Mouse (Mus musculus): ENCODE measurements around the gene Atg4a-ps. TPM values are rescaled to one million over a fixed set of nuclear protein-coding genes. Genes with fewer than 3 reads are reported as not detected.

Atg4a-ps gene
- polyA plus RNA-seq, 1 experiment from 2014 or later, result 0.20 TPM

- DNase-seq (ENCODE audit: low spot score), result no peak
- Histone ChIP-seq H3K4me3 (no peak overlapping the region), H3K4me1 (peaks cover 7% of the 10 kb centered on the region; the same call in 1 of the 2 replicates), H3K27me3 (replicated peaks; ENCODE audit: low read depth, poor library complexity, severe bottlenecking) (no peaks in the 10 kb centered on the region), H3K9me3 (no peaks in the 10 kb centered on the region), H3K36me3 (replicated peaks) (no peaks in the 10 kb centered on the region), H3K27ac (replicated peaks) (no peak overlapping the region)
- WGBS, result 75% methylated on average over 5 of the region's 5 CpGs
Measured at GRCm38 (mm10) chr3:103624591-103625051, 21.2 kb downstream of the Atg4a-ps start.

GRCm38 (mm10) chr3:103623893-103624470, 21.9 kb downstream of the Atg4a-ps start:
- Histone ChIP-seq H3K27ac (replicated peaks) (no peak overlapping the region), H3K27me3 (replicated peaks; ENCODE audit: low read depth, poor library complexity, severe bottlenecking) (no peaks in the 10 kb centered on the region), H3K4me3 (no peak overlapping the region), H3K9me3 (no peaks in the 10 kb centered on the region), H3K36me3 (replicated peaks) (no peaks in the 10 kb centered on the region), H3K4me1 (peaks cover 7% of the 10 kb centered on the region; the same call in 1 of the 2 replicates)
- no peak for DNase-seq (ENCODE audit: low spot score)
- 91% methylated on average over 10 of the region's 10 CpGs for WGBS

GRCm38 (mm10) chr3:103620101-103620500, 25.8 kb downstream of the Atg4a-ps start:
- no peak overlapping the region for H3K4me3 ChIP-seq
- H3K36me3 ChIP-seq (replicated peaks), result no peaks in the 10 kb centered on the region
- no peak overlapping the region for H3K27ac ChIP-seq (replicated peaks)
- no peaks in the 10 kb centered on the region; the same call in 1 of the 2 replicates for H3K27me3 ChIP-seq (replicated peaks; ENCODE audit: low read depth, poor library complexity, severe bottlenecking)
- H3K9me3 ChIP-seq, result no peaks in the 10 kb centered on the region
- 67% methylated on average over 11 of the region's 11 CpGs for WGBS
- no peak for DNase-seq (ENCODE audit: low spot score)
- peaks cover 15% of the 10 kb centered on the region for H3K4me1 ChIP-seq

GRCm38 (mm10) chr3:103616981-103617380, 28.9 kb downstream of the Atg4a-ps start:
- H3K36me3 ChIP-seq (replicated peaks), result no peaks in the 10 kb centered on the region
- no peaks in the 10 kb centered on the region for H3K9me3 ChIP-seq

GRCm38 (mm10) chr3:103615621-103616020, 30.2 kb downstream of the Atg4a-ps start:
- no peaks in the 10 kb centered on the region for H3K36me3 ChIP-seq (replicated peaks)
- H3K4me3 ChIP-seq, result no peak overlapping the region
- no peaks in the 10 kb centered on the region for H3K9me3 ChIP-seq
- peaks cover 15% of the 10 kb centered on the region for H3K4me1 ChIP-seq
- no peak overlapping the region for H3K27ac ChIP-seq (replicated peaks)
- 88% methylated on average over 4 of the region's 4 CpGs for WGBS
- no peaks in the 10 kb centered on the region; the same call in 1 of the 2 replicates for H3K27me3 ChIP-seq (replicated peaks; ENCODE audit: low read depth, poor library complexity, severe bottlenecking)
- no peak for DNase-seq (ENCODE audit: low spot score)

More at GRCm38 (mm10) chr3:103616981-103617380, 28.9 kb downstream of the Atg4a-ps start:
- Histone ChIP-seq H3K27ac (replicated peaks) (no peak overlapping the region), H3K4me3 (no peak overlapping the region), H3K27me3 (replicated peaks; ENCODE audit: low read depth, poor library complexity, severe bottlenecking) (no peaks in the 10 kb centered on the region; the same call in 1 of the 2 replicates), H3K4me1 (peaks cover 15% of the 10 kb centered on the region)
- 32% methylated on average over 6 of the region's 6 CpGs for WGBS
- DNase-seq (ENCODE audit: low spot score), result peak; percentile 36

GRCm38 (mm10) chr3:103612636-103613355, 33.1 kb downstream of the Atg4a-ps start:
- Histone ChIP-seq H3K36me3 (replicated peaks) (no peaks in the 10 kb centered on the region), H3K4me3 (no peak overlapping the region), H3K27me3 (replicated peaks; ENCODE audit: low read depth, poor library complexity, severe bottlenecking) (no peaks in the 10 kb centered on the region; the same call in 1 of the 2 replicates), H3K27ac (replicated peaks) (no peak overlapping the region), H3K9me3 (no peaks in the 10 kb centered on the region), H3K4me1 (peaks cover 8% of the 10 kb centered on the region)
- WGBS, result 77% methylated on average over 9 of the region's 9 CpGs
- no peak for DNase-seq (ENCODE audit: low spot score)

GRCm38 (mm10) chr3:103610231-103610630, 35.6 kb downstream of the Atg4a-ps start:
- H3K9me3 ChIP-seq, result no peaks in the 10 kb centered on the region
- no peaks in the 10 kb centered on the region for H3K36me3 ChIP-seq (replicated peaks)
- no peak for DNase-seq (ENCODE audit: low spot score)
- no peak overlapping the region for H3K27ac ChIP-seq (replicated peaks)
- H3K4me3 ChIP-seq, result no peak overlapping the region
- no peaks in the 10 kb centered on the region for H3K27me3 ChIP-seq (replicated peaks; ENCODE audit: low read depth, poor library complexity, severe bottlenecking)
- WGBS, result 87% methylated on average over 5 of the region's 5 CpGs
- peaks cover 7% of the 10 kb centered on the region; the same call in 1 of the 2 replicates for H3K4me1 ChIP-seq

GRCm38 (mm10) chr3:103606660-103607595, 38.9 kb downstream of the Atg4a-ps start:
- no peaks in the 10 kb centered on the region for H3K9me3 ChIP-seq
- WGBS, result 84% methylated on average over 13 of the region's 13 CpGs
- no peak overlapping the region; the same call in 1 of the 2 replicates for H3K27ac ChIP-seq (replicated peaks)
- peaks cover 12% of the 10 kb centered on the region for H3K4me1 ChIP-seq
- DNase-seq (ENCODE audit: low spot score), result no peak
- no peaks in the 10 kb centered on the region for H3K27me3 ChIP-seq (replicated peaks; ENCODE audit: low read depth, poor library complexity, severe bottlenecking)
- H3K36me3 ChIP-seq (replicated peaks), result no peaks in the 10 kb centered on the region
- no peak overlapping the region for H3K4me3 ChIP-seq

GRCm38 (mm10) chr3:103606045-103606597, 39.7 kb downstream of the Atg4a-ps start:
- Histone ChIP-seq H3K4me1 (peaks cover 17% of the 10 kb centered on the region), H3K27me3 (replicated peaks; ENCODE audit: low read depth, poor library complexity, severe bottlenecking) (no peaks in the 10 kb centered on the region), H3K4me3 (no peak overlapping the region), H3K36me3 (replicated peaks) (no peaks in the 10 kb centered on the region), H3K9me3 (no peaks in the 10 kb centered on the region), H3K27ac (replicated peaks) (no peak overlapping the region; the same call in 1 of the 2 replicates)
- no peak for DNase-seq (ENCODE audit: low spot score)
- WGBS, result 86% methylated on average over 6 of the region's 6 CpGs

GRCm38 (mm10) chr3:103601561-103601960, 44.3 kb downstream of the Atg4a-ps start:
- Histone ChIP-seq H3K4me3 (no peak overlapping the region), H3K36me3 (replicated peaks) (no peaks in the 10 kb centered on the region), H3K27ac (replicated peaks) (no peak overlapping the region), H3K9me3 (no peaks in the 10 kb centered on the region), H3K27me3 (replicated peaks; ENCODE audit: low read depth, poor library complexity, severe bottlenecking) (0 out of 2 replicates have a peak, but pooled peaks cover 4% of the 10 kb centered on the region), H3K4me1 (peaks cover 29% of the 10 kb centered on the region)
- DNase-seq (ENCODE audit: low spot score), result no peak
- 84% methylated on average over 1 of the region's 1 CpGs for WGBS

- Histone ChIP-seq H3K4me3 (no peak overlapping the region), H3K27ac (replicated peaks) (0 out of 2 replicates have a peak overlapping the region, but pooled peaks have one; percentile 4), H3K4me1 (peaks cover 25% of the 10 kb centered on the region), H3K27me3 (replicated peaks; ENCODE audit: low read depth, poor library complexity, severe bottlenecking) (0 out of 2 replicates have a peak, but pooled peaks cover 4% of the 10 kb centered on the region), H3K9me3 (no peaks in the 10 kb centered on the region), H3K36me3 (replicated peaks) (no peaks in the 10 kb centered on the region)
- 39% methylated on average over 7 of the region's 7 CpGs for WGBS
- DNase-seq (ENCODE audit: low spot score), result no peak
Measured at GRCm38 (mm10) chr3:103601011-103601410, 44.9 kb downstream of the Atg4a-ps start.

GRCm38 (mm10) chr3:103597586-103597985, 48.3 kb downstream of the Atg4a-ps start:
- no peak overlapping the region for H3K27ac ChIP-seq (replicated peaks)
- 72% methylated on average over 4 of the region's 4 CpGs for WGBS
- no peaks in the 10 kb centered on the region for H3K36me3 ChIP-seq (replicated peaks)
- H3K9me3 ChIP-seq, result no peaks in the 10 kb centered on the region
- H3K27me3 ChIP-seq (replicated peaks; ENCODE audit: low read depth, poor library complexity, severe bottlenecking), result 0 out of 2 replicates have a peak, but pooled peaks cover 4% of the 10 kb centered on the region
- no peak for DNase-seq (ENCODE audit: low spot score)
- peaks cover 27% of the 10 kb centered on the region for H3K4me1 ChIP-seq
- no peak overlapping the region for H3K4me3 ChIP-seq
